Mouse (Mus musculus) CH12.LX (cell line): ENCODE measurements around the gene Trp73. TPM values are rescaled to one million over a fixed set of nuclear protein-coding genes. Genes with fewer than 3 reads are reported as not detected.
A peak's percentile ranks its signal among the peaks of the same experiment; 100 is the strongest.

Experiments used
- DNase-seq: peaks from one replicate; pipeline ENCODE4 v3.0.0-alpha.2; 2013; ENCODE audit errors: extremely low read depth
- H3K27ac ChIP-seq: 2 replicates; pipeline ENCODE4 v1.5.1; 2012; ENCODE audit warnings: low read depth, mild to moderate bottlenecking, control low read depth, moderate library complexity; ENCODE audit not compliant: insufficient read depth
- H3K27me3 ChIP-seq: replicated peaks from 2 replicates; pipeline ENCODE3; 2012; ENCODE audit warnings: inconsistent platforms
- H3K36me3 ChIP-seq, 2 experiments: replicated peaks in 1 of 2; 2 replicates each; pipeline versions ENCODE3 to v1.6.1; 2012; ENCODE audit warnings: inconsistent platforms in 1 of 2, low read length in 1 of 2, mild to moderate bottlenecking in 1 of 2, mixed read lengths in 1 of 2, moderate library complexity in 1 of 2; ENCODE audit not compliant: control insufficient read depth in 1 of 2, insufficient read depth in 1 of 2
- H3K4me1 ChIP-seq, 2 experiments: 2 replicates each; pipeline ENCODE4 v1.6.1; 2012; ENCODE audit warnings: inconsistent platforms in 1 of 2, moderate library complexity in 1 of 2; ENCODE audit not compliant: insufficient read depth in 2 of 2, control insufficient read depth in 1 of 2
- H3K4me2 ChIP-seq: 2 replicates; pipeline ENCODE4 v1.6.1; 2012; ENCODE audit warnings: low read depth, mild to moderate bottlenecking, control low read depth; ENCODE audit not compliant: poor library complexity, insufficient read depth, severe bottlenecking
- H3K4me3 ChIP-seq, 3 experiments: fragments of 150-350 bp in 1 of 3; sonication (generic) in 1 of 3; replicated peaks in 1 of 3; 2 replicates each; pipeline versions ENCODE3 to v1.5.1; 2011 to 2012; ENCODE audit warnings: low read depth in 2 of 3, low read length in 2 of 3, mild to moderate bottlenecking in 2 of 3, moderate library complexity in 2 of 3, control low read depth in 1 of 3, improper control_type of control experiment in 1 of 3, inconsistent platforms in 1 of 3, mixed read lengths in 1 of 3; ENCODE audit not compliant: poor library complexity in 1 of 3
- H3K79me2 ChIP-seq: replicated peaks from 2 replicates; pipeline ENCODE4 v1.6.1; 2012; ENCODE audit warnings: mild to moderate bottlenecking, moderate library complexity; ENCODE audit not compliant: control insufficient read depth, poor library complexity, insufficient read depth, severe bottlenecking; ENCODE audit errors: extremely low read depth
- H3K9ac ChIP-seq: 2 replicates; pipeline ENCODE4 v1.6.1; 2012; ENCODE audit warnings: low read depth, mild to moderate bottlenecking, control low read depth, moderate library complexity; ENCODE audit not compliant: insufficient read depth
- H3K9me3 ChIP-seq: replicated peaks from 2 replicates; pipeline ENCODE3; 2012; ENCODE audit warnings: low read length, inconsistent platforms, mixed read lengths
- BHLHE40 ChIP-seq: IDR thresholded peaks from 2 replicates; pipeline ENCODE4 v1.6.1; 2011; ENCODE audit warnings: mild to moderate bottlenecking, low read depth, low read length, improper control_type of control experiment
- CHD1 ChIP-seq: IDR thresholded peaks from 2 replicates; pipeline ENCODE4 v1.6.1; 2012; ENCODE audit warnings: low read depth, low read length, improper control_type of control experiment, inconsistent platforms
- CTCF ChIP-seq, 2 experiments: IDR thresholded peaks in 1 of 2; conservative IDR thresholded peaks in 1 of 2; 2 replicates each; pipeline ENCODE4 v1.5.1; 2011 to 2012; ENCODE audit warnings: low read depth in 2 of 2, low read length in 2 of 2, improper control_type of control experiment in 1 of 2, inconsistent platforms in 1 of 2, mild to moderate bottlenecking in 1 of 2, moderate library complexity in 1 of 2
- E2F4 ChIP-seq: IDR thresholded peaks from 2 replicates; pipeline ENCODE4 v1.6.1; 2011; ENCODE audit warnings: low read depth, low read length, improper control_type of control experiment; ENCODE audit not compliant: insufficient replicate concordance
- GABPA ChIP-seq: IDR thresholded peaks from 2 replicates; pipeline ENCODE4 v1.6.1; 2012; ENCODE audit warnings: low read depth, low read length, improper control_type of control experiment, inconsistent platforms; ENCODE audit not compliant: insufficient replicate concordance
- HCFC1 ChIP-seq: IDR thresholded peaks from 2 replicates; pipeline ENCODE4 v1.6.1; 2012; ENCODE audit warnings: low read depth, mild to moderate bottlenecking, inconsistent platforms, low read length, improper control_type of control experiment
- IRF4 ChIP-seq: IDR thresholded peaks from 2 replicates; pipeline ENCODE4 v1.6.1; 2014; ENCODE audit warnings: low read depth, mild to moderate bottlenecking, inconsistent platforms, low read length, improper control_type of control experiment
- JUN ChIP-seq: IDR thresholded peaks from 2 replicates; pipeline ENCODE4 v1.6.1; 2011; ENCODE audit warnings: low read depth, mild to moderate bottlenecking, low read length, improper control_type of control experiment, moderate library complexity; ENCODE audit not compliant: insufficient read depth
- JUND ChIP-seq: conservative IDR thresholded peaks from 2 replicates; pipeline ENCODE4 v1.6.1; 2011; ENCODE audit warnings: low read depth, low read length, improper control_type of control experiment
- NELFE ChIP-seq: IDR thresholded peaks from 2 replicates; pipeline ENCODE4 v1.6.1; 2011; ENCODE audit warnings: low read depth, low read length, improper control_type of control experiment
- POLR2AphosphoS2 ChIP-seq: IDR thresholded peaks from 2 replicates; pipeline ENCODE4 v1.6.1; 2011; ENCODE audit warnings: low read depth, low read length, improper control_type of control experiment
- RAD21 ChIP-seq: IDR thresholded peaks from 2 replicates; pipeline ENCODE4 v1.6.1; 2011; ENCODE audit warnings: low read depth, mild to moderate bottlenecking, low read length, improper control_type of control experiment, moderate library complexity
- SIN3A ChIP-seq: IDR thresholded peaks from 2 replicates; pipeline ENCODE4 v1.6.1; 2012; ENCODE audit warnings: low read length, improper control_type of control experiment, inconsistent platforms
- SMC3 ChIP-seq: IDR thresholded peaks from 2 replicates; pipeline ENCODE4 v1.6.1; 2011; ENCODE audit warnings: low read depth, low read length, improper control_type of control experiment
- TBP ChIP-seq: conservative IDR thresholded peaks from 2 replicates; pipeline ENCODE4 v1.6.1; 2011; ENCODE audit warnings: low read depth, low read length, improper control_type of control experiment
- UBTF ChIP-seq: IDR thresholded peaks from 2 replicates; pipeline ENCODE4 v1.6.1; 2012; ENCODE audit warnings: low read depth, mild to moderate bottlenecking, inconsistent platforms, low read length, improper control_type of control experiment, moderate library complexity
- USF1 ChIP-seq: IDR thresholded peaks from 2 replicates; pipeline ENCODE4 v1.6.1; 2014; ENCODE audit warnings: low read depth, mild to moderate bottlenecking, inconsistent platforms, low read length, improper control_type of control experiment
- ZC3H11A ChIP-seq: IDR thresholded peaks from 2 replicates; pipeline ENCODE4 v1.6.1; 2012; ENCODE audit warnings: low read depth, mild to moderate bottlenecking, inconsistent platforms, low read length, improper control_type of control experiment
- ZMIZ1 ChIP-seq: IDR thresholded peaks from 2 replicates; pipeline ENCODE4 v1.6.1; 2012; ENCODE audit warnings: low read depth, mild to moderate bottlenecking, inconsistent platforms, low read length, improper control_type of control experiment
- ZNF384 ChIP-seq: IDR thresholded peaks from 2 replicates; pipeline ENCODE4 v1.6.1; 2012; ENCODE audit warnings: low read depth, low read length, improper control_type of control experiment, inconsistent platforms
- dilution Hi-C: fragments of 300-500 bp; cut with MboI; formaldehyde crosslinking; loops from 2 replicates; pipeline ENCODE4 v1.14.3; 2020; ENCODE audit warnings: low sequenced_read_pairs; ENCODE audit not compliant: extremely low pct_unique_long_range_greater_than_20kb, extremely low pct_ligation_motif_present
- in situ Hi-C: fragments of 300-500 bp; cut with MboI; formaldehyde crosslinking; loops from 3 replicates; pipeline ENCODE4 v1.14.3; 2019; ENCODE audit warnings: low sequenced_read_pairs, low pct_ligation_motif_present, low pct_unique_long_range_greater_than_20kb, mixed read lengths
- polyA plus RNA-seq: library from polyadenylated mRNA; unstranded; fragments of >175 nt; gene quantifications from 2 replicates; pipeline ENCODE4 v1.2.1, GENCODE M21; 2012; ENCODE audit warnings: low read depth; ENCODE audit not compliant: insufficient read length
- total RNA-seq, 2 experiments: library from RNA; depleted of rRNA; stranded (reverse); fragments of 300-350 nt in 1 of 2; fragments of >200 nt in 1 of 2; gene quantifications; 2 replicates each; pipeline ENCODE4 v1.2.3; 2012 to 2014

Trp73 gene
- total and polyA plus RNA-seq, 3 experiments, result 14.0 to 34.3 (median 30.0) TPM

DNA sequence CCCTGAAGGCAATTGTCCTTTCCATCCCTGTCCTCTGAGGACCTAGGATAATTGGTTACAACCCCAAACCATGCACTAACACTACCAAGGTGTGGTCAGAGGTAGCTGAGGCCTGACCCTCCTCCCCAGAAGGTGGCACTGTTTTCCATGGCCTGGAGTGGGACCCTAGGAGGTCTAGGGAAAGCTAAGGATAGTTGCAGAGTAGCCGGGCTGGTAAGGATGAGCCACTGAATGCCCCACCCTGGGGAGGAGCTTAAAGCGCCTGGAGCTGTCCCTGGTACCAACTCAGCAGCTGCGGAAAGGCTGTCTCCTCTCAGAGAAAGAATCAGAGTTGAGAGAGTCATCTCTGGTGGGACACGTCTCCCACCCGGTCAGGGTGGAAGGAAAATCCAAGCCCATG, 69.1 kb downstream of the Trp73 start:
- Histone ChIP-seq H3K4me1 (0 out of 4 replicates have a peak, but pooled peaks cover 0 to 3% of the 10 kb centered on the region in 2 experiments), H3K9ac (no peak overlapping the region), H3K27ac (no peak overlapping the region), H3K27me3 (no peaks in the 10 kb centered on the region), H3K4me3 (no peak overlapping the region), H3K4me2 (no peak overlapping the region), H3K36me3 (peaks cover 59 to 86% of the 10 kb centered on the region in 2 experiments), H3K9me3 (no peaks in the 10 kb centered on the region), H3K79me2 (no peaks in the 10 kb centered on the region)
- peak; percentile 25 for DNase-seq
- dilution Hi-C loops (no loop called here), in situ Hi-C loops (no loop called here)
- TF ChIP-seq SMC3 (peak; percentile 38), RAD21 (peak; percentile 41), CTCF (conservative IDR thresholded peaks at IDR 0.05 in 1 of 2, IDR thresholded peaks at IDR 0.05 in 1 of 2; ENCODE audit: low read depth in 2 of 2, low read length in 2 of 2) (peak in 1 of 2 experiments; percentile 51; a peak in 2 of 4 replicates), SIN3A (no peak)

DNA sequence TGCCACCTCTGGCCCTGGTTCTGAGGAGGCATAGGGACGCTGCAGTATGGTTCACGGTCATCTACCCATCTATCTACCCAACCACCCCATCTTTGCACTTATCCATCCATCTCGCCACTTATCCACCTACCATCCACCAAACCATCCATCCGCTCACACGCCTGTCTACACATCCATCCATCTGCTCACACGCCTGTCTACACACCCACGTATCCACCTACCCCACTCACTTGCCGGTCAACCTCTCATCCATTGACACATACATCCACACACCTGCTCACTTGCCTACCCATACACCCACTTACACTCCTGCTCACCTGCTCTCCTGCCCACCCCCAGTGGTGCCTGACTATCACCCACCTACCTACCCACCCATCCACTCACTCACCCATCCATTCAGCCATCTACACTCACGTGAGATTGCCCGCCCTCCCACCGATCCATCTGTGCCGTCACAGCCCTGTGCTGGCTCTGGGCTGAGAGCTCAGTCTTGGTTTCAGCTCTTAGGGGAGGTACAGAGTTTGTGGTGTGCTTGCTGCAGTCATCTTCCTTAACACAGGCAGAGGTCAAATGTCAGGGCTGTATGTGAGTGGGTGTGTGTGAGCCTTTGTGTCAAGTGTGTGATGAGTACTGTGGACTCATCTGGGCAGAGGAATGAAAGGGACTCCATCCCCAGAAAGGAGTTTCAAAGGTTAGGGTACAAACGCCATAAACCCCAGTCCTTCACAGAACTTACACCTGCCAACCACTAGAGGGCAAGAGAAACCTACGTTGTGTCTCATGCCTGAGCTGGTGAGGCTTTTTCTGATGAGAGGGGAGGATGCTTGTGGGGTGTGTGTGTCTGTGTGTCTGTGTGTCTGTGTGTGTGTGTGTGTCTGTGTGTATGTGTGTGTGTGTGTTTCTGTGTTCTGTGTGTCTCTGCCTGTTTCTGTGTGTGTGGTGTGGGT, 74.9 kb downstream of the Trp73 start:
- Histone ChIP-seq H3K27ac (no peak overlapping the region), H3K4me1 (no peaks in the 10 kb centered on the region), H3K9ac (no peak overlapping the region), H3K36me3 (peaks cover 85 to 89% of the 10 kb centered on the region in 2 experiments), H3K4me2 (no peak overlapping the region), H3K27me3 (no peaks in the 10 kb centered on the region), H3K9me3 (no peaks in the 10 kb centered on the region), H3K79me2 (no peaks in the 10 kb centered on the region), H3K4me3 (no peak overlapping the region)
- peak; percentile 54 for DNase-seq
- dilution Hi-C loops, result no loop called here
- TF ChIP-seq NELFE (peak; percentile 31; the same call in 1 of the 2 replicates), CTCF (conservative IDR thresholded peaks at IDR 0.05 in 1 of 2, IDR thresholded peaks at IDR 0.05 in 1 of 2; ENCODE audit: low read depth in 2 of 2, low read length in 2 of 2) (peak; percentile 51 to 88; a peak in 3 of 4 replicates), ZNF384 (no peak), SMC3 (peak; percentile 85), ZC3H11A (peak; percentile 28; the same call in 1 of the 2 replicates), USF1 (no peak), SIN3A (0 out of 2 replicates have a peak, but pooled peaks have one; percentile 23), RAD21 (peak; percentile 87), GABPA (no peak)
- in situ Hi-C loops, result loop anchor here (5.0 kb wide), 1 partner anchor 137 kb away; no protein-coding TSS in a partner anchor

GRCm38 (mm10) chr4:154057696-154058095, 82.3 kb downstream of the Trp73 start:
- Histone ChIP-seq H3K79me2 (no peaks in the 10 kb centered on the region), H3K4me2 (no peak overlapping the region), H3K4me3 (no peak overlapping the region), H3K36me3 (peaks cover 62 to 70% of the 10 kb centered on the region in 2 experiments), H3K9ac (no peak overlapping the region), H3K27me3 (no peaks in the 10 kb centered on the region), H3K9me3 (no peaks in the 10 kb centered on the region), H3K4me1 (no peaks in the 10 kb centered on the region; a peak in 1 of 4 replicates), H3K27ac (no peak overlapping the region)
- TF ChIP-seq CTCF (conservative IDR thresholded peaks at IDR 0.05 in 1 of 2, IDR thresholded peaks at IDR 0.05 in 1 of 2; ENCODE audit: low read depth in 2 of 2, low read length in 2 of 2), result no peak
- no peak for TF ChIP-seq IRF4
- no peak for TF ChIP-seq CHD1
- no peak for TF ChIP-seq RAD21
- no peak for TF ChIP-seq TBP
- no peak for TF ChIP-seq JUN
- no peak for TF ChIP-seq ZMIZ1
- TF ChIP-seq ZNF384, result no peak
- TF ChIP-seq SMC3, result no peak
- TF ChIP-seq E2F4, result no peak
- TF ChIP-seq POLR2AphosphoS2, result no peak
- TF ChIP-seq JUND, result no peak
- no peak for TF ChIP-seq BHLHE40
- TF ChIP-seq UBTF, result no peak
- no peak for TF ChIP-seq HCFC1
- dilution Hi-C loops, result no loop called here
- no peak for DNase-seq
- in situ Hi-C loops, result no loop called here
